Mouse (Mus musculus): ENCODE data around the gene Bcl2a1b. TPM values are rescaled to one million over a fixed set of nuclear protein-coding genes. Genes with fewer than 3 reads are reported as not detected.
"Not testable (repeated sequence)": the region's sequence is repeated elsewhere in the genome, so short reads cannot be mapped to it uniquely, and the experiment has no call there.

The Bcl2a1b gene
- total RNA-seq (2014; fragmentation: Nextera tagmentation) (not detected in 2 replicates), total RNA-seq (2017) (not detected in 2 replicates)

DNA sequence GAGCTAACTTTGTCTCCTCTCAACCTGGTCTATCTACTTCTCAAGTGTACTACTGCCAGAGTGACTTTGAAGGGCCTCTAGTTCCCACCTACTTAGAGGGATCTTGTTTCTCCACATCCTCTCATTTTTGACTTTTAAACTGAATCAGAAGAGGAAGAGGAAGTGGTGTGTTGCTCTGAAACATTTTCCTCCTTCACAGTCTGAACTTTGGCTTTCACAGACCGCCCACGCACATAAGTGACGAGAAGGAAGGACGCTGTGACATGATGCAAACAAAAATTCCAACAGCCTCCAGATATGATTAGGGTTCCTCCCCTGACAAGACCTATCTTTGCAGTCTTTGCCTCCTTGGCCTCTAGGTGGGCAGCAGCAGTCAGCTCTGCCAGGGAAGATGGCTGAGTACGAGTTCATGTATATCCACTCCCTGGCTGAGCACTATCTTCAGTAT is at the start of gene Bcl2a1b, which contains the start of gene Gm29094:
TSS of gene Bcl2a1b (plus strand) at position 241 of the 448 bp plus-strand sequence.
TSS of gene Gm29094 (plus strand) at position 411 of the 448 bp plus-strand sequence.
- peak; percentile 30; the same call in 1 of the 2 replicates for ATAC-seq (replicated peaks; ENCODE audit: low FRiP score, low TSS enrichment, poor library complexity, severe bottlenecking)

GRCm38 (mm10) chr9:89172539-89172938 is 26.5 kb upstream of the Bcl2a1b start:
- ATAC-seq (replicated peaks; ENCODE audit: low FRiP score, low TSS enrichment, poor library complexity, severe bottlenecking): not testable (repeated sequence)

DNA sequence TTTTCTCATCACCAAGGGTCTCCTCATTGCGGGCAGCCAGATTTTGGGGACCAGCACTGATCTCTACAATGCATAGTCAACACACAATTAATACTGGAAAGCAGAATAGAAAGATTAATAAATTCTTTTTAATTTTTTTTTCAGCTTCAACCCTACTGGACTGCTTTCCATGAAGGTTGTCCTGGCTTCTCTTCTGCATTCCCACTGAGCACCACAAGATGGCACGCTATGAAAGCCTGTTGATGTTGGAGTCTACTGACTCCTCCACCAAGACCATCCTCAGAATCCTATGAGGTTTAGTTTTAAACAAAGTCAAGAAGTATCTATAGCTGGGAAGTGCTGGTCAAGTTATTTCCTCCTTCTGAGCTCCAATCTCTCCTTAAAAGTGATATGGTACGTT is 20.2 kb upstream of the Bcl2a1b start:
- ATAC-seq (replicated peaks; ENCODE audit: low FRiP score, low TSS enrichment, poor library complexity, severe bottlenecking): peak; percentile 70; the same call in 1 of the 2 replicates

DNA sequence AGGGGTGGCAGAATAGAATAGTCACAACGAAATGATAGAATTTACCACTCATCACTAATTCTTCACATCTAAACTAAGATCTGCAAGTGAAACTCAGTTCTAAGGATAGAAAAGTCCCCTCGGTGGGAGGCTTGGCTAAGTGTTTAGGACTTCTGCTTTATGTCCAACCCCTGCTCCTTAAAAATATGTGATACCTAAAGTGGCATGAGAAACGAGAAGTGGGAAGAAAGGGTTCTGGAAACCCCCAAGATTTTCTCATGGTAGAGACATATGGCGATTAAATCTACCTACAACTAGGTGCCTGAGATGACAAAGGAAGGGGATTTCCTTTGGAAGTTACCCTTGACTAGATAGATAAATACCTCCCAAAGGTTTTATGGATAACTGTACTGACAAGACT is 19.5 kb upstream of the Bcl2a1b start:
- not testable (repeated sequence) for ATAC-seq (replicated peaks; ENCODE audit: low FRiP score, low TSS enrichment, poor library complexity, severe bottlenecking)

DNA sequence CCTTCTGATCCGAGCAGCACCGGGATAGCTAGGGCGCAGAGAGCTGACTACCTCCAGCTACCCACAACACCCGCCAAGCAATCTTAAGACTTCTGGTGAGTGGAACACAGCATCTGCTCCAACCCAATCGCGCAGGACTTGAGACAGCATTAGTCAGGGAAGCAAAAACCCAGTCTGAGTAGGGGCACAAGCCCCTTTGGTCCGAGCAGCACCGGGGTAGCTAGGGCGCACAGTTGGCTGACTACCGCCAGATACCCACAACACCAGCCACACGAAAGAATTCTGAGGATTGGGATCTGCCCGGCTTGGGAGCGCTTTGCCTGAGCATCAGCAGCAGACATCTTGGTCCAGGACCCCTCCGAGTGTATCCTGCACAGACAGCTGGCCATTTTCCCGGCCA is 12.0 kb upstream of the Bcl2a1b start:
- ATAC-seq (replicated peaks; ENCODE audit: low FRiP score, low TSS enrichment, poor library complexity, severe bottlenecking): not testable (repeated sequence)

- ATAC-seq (replicated peaks; ENCODE audit: low FRiP score, low TSS enrichment, poor library complexity, severe bottlenecking): not testable (repeated sequence)
These were observed 3.5 kb upstream of the Bcl2a1b start for GRCm38 (mm10) chr9:89195483-89195882.

DNA sequence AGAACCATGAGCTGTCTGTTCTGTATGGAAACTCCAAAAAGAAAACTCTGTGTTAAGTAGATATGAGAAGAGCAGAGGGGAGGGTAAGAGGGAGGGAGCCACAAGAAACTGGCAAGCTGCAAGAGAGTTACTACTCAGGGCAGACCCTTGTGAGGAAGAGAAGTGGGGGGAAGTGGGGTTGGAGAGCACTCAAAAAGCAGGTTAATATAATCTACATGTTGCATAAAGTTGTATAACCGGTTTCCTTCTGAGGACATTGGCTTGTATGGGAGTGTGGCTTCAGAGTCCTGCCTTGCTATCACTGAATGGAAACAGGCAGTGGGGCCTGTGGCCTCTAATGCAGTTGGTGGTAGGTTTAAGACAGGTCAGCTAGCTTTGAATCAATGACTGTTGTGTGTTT is 1.5 kb upstream of the Bcl2a1b start:
- ATAC-seq (replicated peaks; ENCODE audit: low FRiP score, low TSS enrichment, poor library complexity, severe bottlenecking): not testable (repeated sequence)

GRCm38 (mm10) chr9:89198349-89198748 is 660 bp upstream of the Bcl2a1b start:
- ATAC-seq (replicated peaks; ENCODE audit: low FRiP score, low TSS enrichment, poor library complexity, severe bottlenecking): not testable (repeated sequence)

- not testable (repeated sequence) for ATAC-seq (replicated peaks; ENCODE audit: low FRiP score, low TSS enrichment, poor library complexity, severe bottlenecking)
These were observed 3.2 kb downstream of the Bcl2a1b start for GRCm38 (mm10) chr9:89202256-89202655.

DNA sequence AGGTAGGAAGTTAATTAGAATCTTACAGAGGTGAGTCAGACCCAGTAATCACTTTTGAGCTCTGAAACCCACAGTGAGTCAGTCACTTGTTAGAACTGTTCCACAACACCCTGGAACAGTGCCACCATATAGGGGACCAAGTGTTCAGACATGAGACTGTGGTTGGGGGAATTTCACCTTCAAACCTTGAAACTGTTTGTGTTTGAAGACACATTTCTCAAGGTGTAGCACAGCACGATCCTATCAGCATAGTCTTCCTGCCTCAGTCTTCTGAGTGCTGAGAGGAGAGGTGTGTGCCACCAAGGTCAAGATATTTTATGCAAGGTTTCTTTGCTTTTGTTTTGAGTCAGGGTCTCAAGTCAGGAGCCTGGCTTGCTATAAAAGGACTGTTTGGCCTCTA is 9.9 kb downstream of the Bcl2a1b start:
- not testable (repeated sequence) for ATAC-seq (replicated peaks; ENCODE audit: low FRiP score, low TSS enrichment, poor library complexity, severe bottlenecking)

DNA sequence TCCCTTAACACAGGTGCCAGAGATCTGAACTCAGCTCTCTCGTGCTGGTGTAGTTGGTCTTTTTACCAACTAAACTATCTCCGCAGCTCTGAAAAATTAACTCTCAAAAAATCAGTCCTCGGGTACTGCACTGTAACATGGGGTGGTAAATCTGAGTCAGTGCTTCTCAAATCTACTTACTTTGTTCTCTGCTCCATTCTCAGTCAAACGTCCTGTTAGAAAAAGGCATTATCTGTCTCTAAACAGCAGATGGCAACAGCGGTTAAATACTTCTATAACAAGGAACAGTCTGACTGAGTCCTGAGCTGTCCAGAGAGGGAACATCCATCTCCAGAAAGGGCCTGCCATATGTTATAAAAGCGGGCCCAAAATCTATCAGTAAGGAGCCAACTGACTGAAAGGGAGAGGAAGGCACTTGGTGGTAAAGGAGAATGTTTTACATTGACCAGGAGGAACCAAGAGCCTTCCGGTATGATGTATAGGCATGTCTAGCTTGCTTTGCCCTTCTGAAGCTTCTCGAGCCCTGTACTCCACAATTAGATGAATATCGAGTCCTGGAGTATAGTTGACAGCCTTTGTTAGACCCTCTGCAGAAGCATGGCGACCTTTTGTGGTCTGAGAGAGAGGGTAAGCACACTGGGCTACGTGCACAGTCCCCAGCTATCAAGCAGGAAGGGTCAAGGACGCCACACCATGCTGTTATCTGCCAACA is 11.5 kb downstream of the Bcl2a1b start, which contains the start of gene Mthfs:
TSS of gene Mthfs (plus strand) at position 324 of the 712 bp plus-strand sequence.
- peak; percentile 64 for ATAC-seq (replicated peaks; ENCODE audit: low FRiP score, low TSS enrichment, poor library complexity, severe bottlenecking)

DNA sequence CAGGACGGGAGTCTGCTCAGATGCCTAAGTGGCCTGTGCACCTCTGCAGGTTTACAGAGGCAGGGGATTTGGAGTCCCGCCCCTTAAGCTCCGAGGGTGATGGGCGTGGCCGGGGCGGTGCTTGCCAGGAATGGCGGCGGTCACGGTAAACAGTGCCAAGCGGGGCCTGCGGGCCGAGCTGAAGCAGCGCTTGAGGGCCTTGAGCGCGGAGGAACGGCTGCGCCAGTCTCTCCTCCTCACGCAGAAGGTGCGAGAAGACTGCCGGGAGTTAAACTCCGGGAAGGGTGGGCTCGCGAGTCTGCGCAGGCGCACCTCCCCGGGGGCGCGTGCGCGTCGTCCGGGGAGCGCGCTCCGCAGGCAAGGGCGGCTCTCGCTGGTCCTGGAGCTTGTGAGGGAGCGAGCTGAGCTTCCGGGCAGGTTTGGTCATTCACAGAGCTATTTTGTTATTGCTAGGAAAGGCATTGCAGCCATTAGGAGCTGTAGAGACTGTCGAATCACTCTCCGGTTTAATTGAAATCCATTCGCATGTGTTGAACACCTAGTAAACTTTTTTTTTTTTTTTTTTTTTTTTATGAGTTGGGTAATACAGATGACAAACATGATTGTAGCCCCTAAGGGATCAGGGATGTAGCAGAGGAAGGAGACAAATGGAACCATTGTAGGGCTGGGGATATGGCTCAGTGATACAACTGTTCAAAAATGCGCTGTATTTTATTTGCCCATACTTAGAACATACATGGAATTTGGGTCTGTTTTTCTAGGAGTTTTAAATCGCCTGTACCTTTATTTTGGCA is 12.3 kb downstream of the Bcl2a1b start:
- ATAC-seq (replicated peaks; ENCODE audit: low FRiP score, low TSS enrichment, poor library complexity, severe bottlenecking): peak; percentile 94

DNA sequence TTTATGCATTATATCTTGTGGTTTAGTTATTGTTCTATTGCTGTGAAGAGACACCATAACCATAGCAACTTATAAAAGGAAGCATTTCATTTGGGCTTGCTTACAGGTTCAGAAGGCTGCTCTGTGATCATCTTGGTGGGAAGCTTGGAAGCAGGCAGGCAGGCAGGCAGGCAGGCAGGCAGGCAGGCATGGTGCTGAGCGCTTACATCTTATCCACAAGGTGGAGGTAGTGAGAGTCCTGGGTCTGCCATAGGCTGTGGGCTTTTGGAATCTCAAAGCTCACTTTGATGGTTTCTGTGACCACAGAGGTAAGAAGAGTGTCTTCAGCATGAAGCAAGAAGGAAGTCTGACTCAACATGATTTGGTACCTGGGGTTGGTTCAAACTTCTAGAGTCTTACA is 13.4 kb downstream of the Bcl2a1b start:
- ATAC-seq (replicated peaks; ENCODE audit: low FRiP score, low TSS enrichment, poor library complexity, severe bottlenecking): peak; percentile 38

GRCm38 (mm10) chr9:89218174-89218573 is 19.2 kb downstream of the Bcl2a1b start:
- ATAC-seq (replicated peaks; ENCODE audit: low FRiP score, low TSS enrichment, poor library complexity, severe bottlenecking): not testable (repeated sequence)

- not testable (repeated sequence) for ATAC-seq (replicated peaks; ENCODE audit: low FRiP score, low TSS enrichment, poor library complexity, severe bottlenecking)
These were observed 20.7 kb downstream of the Bcl2a1b start for GRCm38 (mm10) chr9:89219668-89220067.

GRCm38 (mm10) chr9:89220704-89221287 is 21.8 kb downstream of the Bcl2a1b start:
- not testable (repeated sequence) for ATAC-seq (replicated peaks; ENCODE audit: low FRiP score, low TSS enrichment, poor library complexity, severe bottlenecking)

DNA sequence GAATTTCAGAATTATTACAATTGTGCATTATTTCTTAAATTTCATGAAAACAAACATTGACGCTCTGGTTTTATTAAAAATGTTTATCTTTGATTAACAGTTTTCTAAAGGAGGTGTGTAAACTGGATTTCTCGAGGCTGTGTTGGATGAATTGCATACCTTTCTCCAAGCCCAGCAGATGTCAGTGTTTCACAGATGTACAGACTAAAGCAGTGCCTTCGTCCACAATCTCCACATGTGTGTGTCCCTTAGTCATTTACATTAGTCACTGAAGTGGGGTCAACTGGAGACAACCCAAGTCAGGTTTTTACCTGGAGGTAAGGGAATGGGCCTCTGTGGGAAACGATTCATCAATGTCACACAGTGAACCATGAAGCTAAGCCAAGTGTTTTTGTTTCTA is 27.1 kb downstream of the Bcl2a1b start:
- ATAC-seq (replicated peaks; ENCODE audit: low FRiP score, low TSS enrichment, poor library complexity, severe bottlenecking): no peak

DNA sequence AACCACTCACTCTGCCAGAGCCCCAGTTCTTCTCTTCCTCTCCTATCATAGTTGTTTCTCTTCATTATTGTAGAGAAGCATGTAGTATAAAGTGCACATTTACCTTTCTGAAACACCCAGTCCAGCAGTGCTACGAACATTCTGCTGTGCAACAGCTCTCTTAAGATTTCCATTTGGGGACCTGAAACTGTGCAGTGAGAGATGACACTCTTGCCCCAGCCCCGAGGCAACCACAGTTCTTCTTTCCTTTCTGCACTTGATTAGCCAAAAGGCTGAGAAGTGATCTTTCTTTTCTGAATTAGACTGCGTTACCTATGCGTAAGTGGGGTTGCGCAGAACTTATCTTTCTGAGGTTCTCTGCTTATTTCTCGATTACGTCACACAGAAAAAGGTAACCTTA is 29.1 kb downstream of the Bcl2a1b start:
- ATAC-seq (replicated peaks; ENCODE audit: low FRiP score, low TSS enrichment, poor library complexity, severe bottlenecking): no peak

- ATAC-seq (replicated peaks; ENCODE audit: low FRiP score, low TSS enrichment, poor library complexity, severe bottlenecking): 0 out of 2 replicates have a peak, but pooled peaks have one; percentile 65
These were observed 32.0 kb downstream of the Bcl2a1b start for GRCm38 (mm10) chr9:89230897-89231497.
